Mouse (Mus musculus) layer of hippocampus, adult 11-12 months (tissue): ENCODE data around the gene H2-M10.2.
"Not testable (repeated sequence)": the region's sequence is repeated elsewhere in the genome, so short reads cannot be mapped to it uniquely, and the experiment has no call there.

ENCODE experiments used
- DNase-seq: peaks from one replicate; pipeline ENCODE4 v3.0.0; 2022; ENCODE audit warnings: low spot score

The H2-M10.2 gene

DNA sequence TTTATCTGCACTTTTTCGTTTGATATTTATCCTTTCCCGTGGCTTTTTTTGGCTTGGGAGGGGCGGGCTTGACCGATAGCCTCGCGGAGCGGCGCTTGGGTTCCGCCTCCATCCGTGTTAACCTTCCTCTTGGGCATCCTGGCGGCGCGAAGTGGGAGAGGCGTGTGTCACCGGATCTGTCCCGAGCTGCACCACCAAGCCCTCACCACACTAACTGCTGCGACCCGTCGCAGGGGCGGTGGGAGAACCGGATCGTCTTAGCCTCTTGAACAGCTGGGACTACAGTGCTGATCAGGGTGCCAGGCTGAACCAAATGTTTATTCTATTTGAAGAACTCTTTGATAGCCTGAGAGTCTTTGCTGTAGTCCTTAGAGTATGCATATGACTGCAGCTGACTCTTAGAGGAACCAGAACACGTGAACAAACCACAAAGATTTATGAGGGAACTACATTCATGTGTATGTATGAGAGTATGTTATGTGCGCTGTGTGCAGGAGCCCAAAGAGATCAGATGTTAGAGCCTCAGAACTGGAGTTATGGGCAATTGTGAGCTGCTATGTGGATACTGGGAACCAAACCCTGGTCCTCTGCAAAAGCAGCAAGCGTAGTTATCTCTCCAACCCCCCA is 33.9 kb downstream of the H2-M10.2 start:
- DNase-seq: no peak

DNA sequence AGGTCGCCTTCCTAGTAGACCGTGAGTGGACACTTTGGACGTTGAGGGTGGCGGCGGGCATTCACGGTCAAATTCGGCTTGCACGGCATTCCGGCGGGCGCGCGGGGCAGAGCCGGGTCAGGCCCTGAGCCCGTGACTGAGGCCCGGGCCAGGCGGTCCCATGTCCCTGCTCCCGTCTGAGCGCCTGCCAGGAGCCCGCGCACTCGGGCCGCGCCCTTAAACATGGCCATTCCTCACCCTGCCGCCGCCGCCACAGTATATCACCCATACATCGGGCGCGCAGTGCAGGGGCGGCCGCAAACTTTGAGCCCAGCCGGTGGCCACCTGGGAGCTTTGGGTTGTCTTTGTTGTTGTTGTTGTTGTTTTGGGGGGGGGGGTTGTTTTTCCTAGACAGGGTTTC is 37.4 kb downstream of the H2-M10.2 start:
- DNase-seq: no peak

DNA sequence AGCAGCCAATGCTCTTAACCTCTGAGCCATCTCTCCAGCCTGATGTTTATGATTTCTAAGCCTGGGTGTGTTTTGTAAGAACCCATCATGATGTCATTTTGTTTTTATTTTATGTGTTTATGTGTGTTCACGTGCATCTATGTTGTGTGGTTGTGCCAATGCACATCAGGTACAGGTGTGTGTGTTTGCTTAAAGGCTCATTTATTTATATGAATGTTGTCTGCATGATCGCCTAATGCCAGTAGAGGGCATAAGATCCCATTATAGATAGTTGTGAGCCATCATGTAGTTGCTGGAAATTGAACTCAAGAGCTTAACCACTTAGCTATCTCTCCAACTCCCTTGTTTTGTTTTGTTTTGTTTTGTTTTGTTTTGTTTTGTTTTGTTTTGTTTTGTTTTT is 40.5 kb downstream of the H2-M10.2 start:
- DNase-seq: no peak

DNA sequence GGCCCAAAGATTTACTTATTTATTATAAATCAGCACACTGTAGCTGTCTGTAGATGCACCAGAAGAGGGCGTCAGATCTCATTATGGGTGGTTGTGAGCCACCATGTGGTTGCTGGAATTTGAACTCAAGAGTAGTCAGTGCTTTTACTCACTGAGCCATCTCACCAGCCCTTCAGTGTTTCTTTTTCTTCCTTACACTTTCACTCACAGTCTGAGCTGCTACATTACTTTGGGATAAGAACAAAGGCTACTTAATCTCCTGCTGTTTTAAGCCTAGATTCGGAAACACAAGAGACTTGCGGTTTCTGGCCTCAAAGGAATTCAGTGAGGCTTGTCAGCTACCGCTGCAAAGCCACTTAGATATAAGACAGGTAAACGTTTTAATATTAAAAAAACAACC is 42.3 kb downstream of the H2-M10.2 start:
- DNase-seq: no peak

DNA sequence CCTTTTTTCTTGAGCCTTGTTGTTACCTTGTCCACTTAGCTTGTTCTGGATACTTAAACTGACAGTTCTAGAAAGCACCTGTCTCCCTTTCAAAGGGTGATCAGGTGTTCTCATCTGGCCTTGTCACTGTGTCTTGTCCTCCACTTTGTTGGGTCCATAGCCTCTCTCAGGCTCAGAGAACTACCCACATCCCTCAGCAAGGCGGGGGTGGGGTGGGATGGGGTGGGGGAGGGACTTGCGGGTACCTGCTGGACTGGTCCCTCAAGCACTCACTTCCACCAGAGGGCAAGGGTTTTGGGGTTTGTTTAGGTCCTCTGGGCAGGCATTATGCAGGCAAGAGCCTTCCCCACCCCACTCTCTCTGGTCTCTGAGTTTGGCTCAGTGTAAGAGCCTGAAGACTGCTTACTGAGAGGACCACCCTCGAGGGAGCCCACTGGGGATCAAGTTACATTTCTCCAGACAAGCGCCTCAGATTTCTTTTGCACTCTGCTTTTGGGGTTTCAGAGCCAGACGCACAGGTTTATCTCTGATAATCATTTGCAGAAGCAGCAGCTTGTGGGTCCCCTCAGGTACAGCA is 45.6 kb downstream of the H2-M10.2 start:
- DNase-seq: no peak

DNA sequence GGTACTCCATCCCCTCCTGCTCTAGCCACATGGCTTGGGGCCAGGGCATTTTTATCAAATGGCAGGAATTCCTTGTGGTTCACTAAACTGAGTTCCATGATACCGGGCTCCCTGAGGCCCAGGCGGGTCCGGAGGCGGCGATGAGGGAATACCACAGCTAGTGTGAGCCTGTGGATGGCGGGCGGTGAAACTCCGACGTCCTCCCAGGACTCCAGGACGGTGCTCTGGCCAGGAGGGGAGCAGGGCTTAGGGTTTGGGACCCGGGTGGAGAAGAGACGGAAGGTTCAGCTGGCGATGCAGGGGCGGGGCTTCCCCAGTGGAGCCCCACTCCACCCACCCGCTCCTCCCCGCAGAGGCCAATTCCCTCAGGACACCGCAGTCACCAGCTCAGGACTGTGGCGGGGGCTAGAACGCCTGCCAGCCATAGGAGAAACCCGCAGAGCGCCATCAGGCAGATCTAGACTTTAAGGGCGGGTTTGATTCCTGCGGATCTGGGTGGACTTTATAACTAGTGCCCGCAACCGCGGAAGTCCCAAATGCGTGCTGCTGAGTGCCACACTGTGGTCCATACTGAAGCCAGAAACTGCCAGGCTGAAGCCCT is 48.9 kb downstream of the H2-M10.2 start:
- no peak for DNase-seq

DNA sequence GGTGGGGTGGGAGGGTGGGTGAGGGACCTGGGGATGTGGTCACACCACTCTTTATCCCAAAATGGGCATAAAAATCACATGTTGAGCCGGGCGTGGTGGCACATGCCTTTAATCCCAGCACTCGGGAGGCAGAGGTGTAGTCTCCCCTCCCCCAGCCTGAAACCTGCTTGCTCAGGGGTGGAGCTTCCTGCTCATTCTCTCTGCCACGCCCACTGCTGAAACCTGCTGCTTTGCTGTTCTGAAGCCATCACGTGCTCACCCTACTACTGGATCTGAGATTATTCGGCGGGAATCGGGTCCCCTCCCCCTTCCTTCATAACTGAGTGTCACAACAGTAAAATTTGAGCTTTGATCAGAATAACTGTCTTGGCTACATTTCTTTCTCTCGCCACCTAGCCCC is 51.0 kb downstream of the H2-M10.2 start:
- DNase-seq: not testable (repeated sequence)
